Comparison of ENCODE assay signal across 8 mouse cellular contexts in the genomic region with DNA sequence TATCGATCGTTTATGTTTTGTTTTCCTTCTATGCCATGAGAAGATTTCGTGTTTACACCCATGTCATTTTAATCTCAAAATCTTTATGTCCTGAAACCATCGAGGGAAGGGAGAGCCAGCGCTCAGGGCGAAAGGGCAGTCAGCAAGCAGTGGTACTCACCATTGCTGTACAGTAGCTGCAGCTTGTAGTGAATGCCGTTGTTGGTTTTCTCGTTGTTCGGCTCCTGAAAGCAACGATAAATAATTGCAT. TPM values are rescaled to one million over a fixed set of nuclear protein-coding genes. Genes with fewer than 3 reads are reported as not detected.
DNase-seq lines count a peak whose midpoint lies in the region; ATAC-seq lines count a peak whose summit lies in the region.

No protein-coding gene starts in this region.

- no peak for ATAC-seq in kidney, embryonic 15.5 days (replicated peaks; ENCODE audit: low FRiP score)
- no peak for ATAC-seq in hindbrain, embryonic 14.5 days (ENCODE audit: low FRiP score)
- ATAC-seq in midbrain, embryonic 14.5 days (ENCODE audit: low FRiP score, low TSS enrichment): no peak

- H3K36me3 ChIP-seq in kidney, embryonic 15.5 days: no peaks in the 10 kb centered on the region
- peaks cover 4% of the 10 kb centered on the region for H3K36me3 ChIP-seq in hindbrain, embryonic 14.5 days (replicated peaks; ENCODE audit: control insufficient read depth, insufficient read depth)
- H3K36me3 ChIP-seq in midbrain, embryonic 14.5 days (ENCODE audit: control insufficient read depth, insufficient read depth, low read length): 0 out of 2 replicates have a peak, but pooled peaks cover 3% of the 10 kb centered on the region

- H3K4me3 ChIP-seq in kidney, embryonic 15.5 days (replicated peaks): peak overlapping the region; percentile 62
- H3K4me3 ChIP-seq in brown adipose tissue, adult 24 weeks (ENCODE audit: insufficient read depth, low read depth, low read length): peak overlapping the region; percentile 99
- H3K4me3 ChIP-seq in hindbrain, embryonic 14.5 days (replicated peaks; ENCODE audit: low read length): peak overlapping the region; percentile 61
- H3K4me3 ChIP-seq in midbrain, embryonic 14.5 days (replicated peaks; ENCODE audit: low read depth, low read length): peak overlapping the region; percentile 66

- DNase-seq in kidney, adult 9 months: no peak
- peak; percentile 50 for DNase-seq in hindbrain, embryonic 14.5 days (ENCODE audit: low spot score)
- peak; percentile 57 for DNase-seq in midbrain, embryonic 14.5 days
- no peak for DNase-seq in cerebellum, postnatal 14 days
- no peak for DNase-seq in gastrocnemius, postnatal 4 days (ENCODE audit: low spot score in 2 of 2)
- DNase-seq in cerebellum, adult 11-12 months: no peak

- H3K9me3 ChIP-seq in kidney, embryonic 15.5 days (replicated peaks): no peaks in the 10 kb centered on the region
- H3K9me3 ChIP-seq in hindbrain, embryonic 14.5 days (ENCODE audit: control insufficient read depth, low read length): no peaks in the 10 kb centered on the region
- H3K9me3 ChIP-seq in midbrain, embryonic 14.5 days (ENCODE audit: control insufficient read depth, low read length): no peaks in the 10 kb centered on the region

- no peak overlapping the region for H3K27ac ChIP-seq in kidney, embryonic 15.5 days
- H3K27ac ChIP-seq in brown adipose tissue, adult 24 weeks (replicated peaks; ENCODE audit: low read depth, low read length): peak overlapping the region; percentile 91
- H3K27ac ChIP-seq in hindbrain, embryonic 14.5 days: peak overlapping the region; percentile 98
- peak overlapping the region; percentile 98 for H3K27ac ChIP-seq in midbrain, embryonic 14.5 days (replicated peaks; ENCODE audit: low read depth, low read length)

- H3K27me3 ChIP-seq in kidney, embryonic 15.5 days: peaks cover 100% of the 10 kb centered on the region
- H3K27me3 ChIP-seq in hindbrain, embryonic 14.5 days (ENCODE audit: control insufficient read depth, insufficient read depth, low read length): peaks cover 13% of the 10 kb centered on the region
- peaks cover 11% of the 10 kb centered on the region; the same call in 1 of the 2 replicates for H3K27me3 ChIP-seq in midbrain, embryonic 14.5 days (ENCODE audit: control insufficient read depth, insufficient read depth, low read length)

- H3K4me2 ChIP-seq in kidney, embryonic 15.5 days: peak overlapping the region; percentile 97
- peak overlapping the region; percentile 64 for H3K4me2 ChIP-seq in hindbrain, embryonic 14.5 days (replicated peaks)
- peak overlapping the region; percentile 84 for H3K4me2 ChIP-seq in midbrain, embryonic 14.5 days (ENCODE audit: low read length)

- WGBS in kidney, embryonic 15.5 days: under 1% methylated on average over 10 of the region's 10 CpGs
- under 1% methylated on average over 10 of the region's 10 CpGs for WGBS in hindbrain, embryonic 14.5 days
- WGBS in midbrain, embryonic 14.5 days: under 1% methylated on average over 10 of the region's 10 CpGs

- peak overlapping the region; percentile 58 for H3K9ac ChIP-seq in kidney, embryonic 15.5 days
- H3K9ac ChIP-seq in hindbrain, embryonic 14.5 days: peak overlapping the region; percentile 96
- H3K9ac ChIP-seq in midbrain, embryonic 14.5 days (replicated peaks; ENCODE audit: low read length): peak overlapping the region; percentile 93

- H3K4me1 ChIP-seq in kidney, embryonic 15.5 days: peaks cover 62% of the 10 kb centered on the region
- H3K4me1 ChIP-seq in brown adipose tissue, adult 24 weeks (ENCODE audit: control insufficient read depth, insufficient read depth, insufficient read length, low read length): peaks cover 8% of the 10 kb centered on the region
- H3K4me1 ChIP-seq in hindbrain, embryonic 14.5 days (replicated peaks; ENCODE audit: control insufficient read depth, insufficient read depth, low read length): peaks cover 34% of the 10 kb centered on the region
- peaks cover 19% of the 10 kb centered on the region for H3K4me1 ChIP-seq in midbrain, embryonic 14.5 days (ENCODE audit: control insufficient read depth, insufficient read depth, low read length)

RNA-seq across cellular contexts. Expression of a gene that starts 1.4 kb away (rescaled TPM):
- 1.5 and 1.6 TPM in 2 replicates for polyA plus RNA-seq in kidney, embryonic 15.5 days (2015; fragmentation: Nextera tagmentation; extraction: Ambion mirVana)
- polyA plus RNA-seq in brown adipose tissue, adult 24 weeks (2012; ENCODE audit: insufficient read depth, insufficient read length, missing spikeins): 28.5 and 35.3 TPM in 2 replicates
- polyA plus RNA-seq in hindbrain, embryonic 14.5 days (2014; fragmentation: Nextera tagmentation; extraction: Ambion mirVana): 26.9 and 32.8 TPM in 2 replicates
- polyA plus RNA-seq in midbrain, embryonic 14.5 days (2014; fragmentation: Nextera tagmentation; extraction: Ambion mirVana): 34.0 and 43.4 TPM in 2 replicates
- total RNA-seq in gastrocnemius, postnatal 4 days (2021): 10 to 100 TPM; 45.8 to 50.1 TPM

Comparison
In these comparisons a context has a peak if more than half of its experiments do, and no peak if none do; other contexts are left out.
1. DNase-seq: peak in hindbrain, embryonic 14.5 days (single experiment) and midbrain, embryonic 14.5 days (single experiment); none in kidney, adult 9 months (single experiment), cerebellum, postnatal 14 days (0 of 2), gastrocnemius, postnatal 4 days (0 of 2) and cerebellum, adult 11-12 months (single experiment).
2. RNA of a gene that starts 1.4 kb away (polyA plus RNA-seq): 28.5 to 35.3 TPM in brown adipose tissue, adult 24 weeks, 34.0 to 43.4 TPM in midbrain, embryonic 14.5 days and 26.9 to 32.8 TPM in hindbrain, embryonic 14.5 days; 1.5 to 1.6 TPM in kidney, embryonic 15.5 days; every median in the first group is over 10 times any median in the second.
3. Peak in every context shown above with its lines, with median percentiles within 50 percentile points of each other: H3K4me2 ChIP-seq, H3K4me3 ChIP-seq and H3K9ac ChIP-seq.